Mouse (Mus musculus): ENCODE results near the gene Dusp3.

Gene Dusp3

DNA sequence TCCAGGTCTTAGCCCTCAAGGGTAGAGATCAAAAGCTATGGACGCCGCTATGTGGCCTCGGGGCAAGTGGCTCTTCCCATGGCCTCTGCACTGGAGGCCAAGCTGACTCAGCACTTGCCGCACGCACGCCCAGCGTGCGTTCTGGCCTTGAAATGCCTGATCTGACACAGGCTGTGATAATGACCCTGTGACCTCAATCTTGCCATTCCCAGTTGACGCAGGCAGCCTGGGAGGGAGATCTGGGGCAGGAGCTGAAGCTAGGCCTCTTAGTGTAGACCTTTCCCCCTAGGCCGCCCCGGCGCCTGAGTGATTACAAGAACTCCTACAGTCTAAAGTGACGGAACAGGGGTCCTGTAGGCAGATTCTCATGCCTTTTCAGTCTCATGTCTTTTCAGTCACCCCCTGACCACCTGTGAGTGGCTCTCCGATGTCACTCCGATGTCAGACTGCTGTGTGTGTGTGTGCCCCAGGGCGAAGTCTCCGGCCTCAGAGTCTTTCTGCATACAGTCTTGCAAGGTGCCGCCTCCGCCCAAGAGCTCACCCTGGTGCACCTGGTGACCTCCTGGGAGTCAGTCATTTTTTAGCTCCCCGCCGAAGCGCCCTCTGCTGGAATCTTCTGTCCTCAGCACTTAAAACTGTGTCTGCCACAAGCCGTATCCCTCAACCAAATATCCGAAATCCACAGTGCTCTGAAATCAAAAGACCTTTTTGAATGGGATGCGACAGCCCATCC lies 58.6 kb downstream of the Dusp3 start:
- no peak for DNase-seq

DNA sequence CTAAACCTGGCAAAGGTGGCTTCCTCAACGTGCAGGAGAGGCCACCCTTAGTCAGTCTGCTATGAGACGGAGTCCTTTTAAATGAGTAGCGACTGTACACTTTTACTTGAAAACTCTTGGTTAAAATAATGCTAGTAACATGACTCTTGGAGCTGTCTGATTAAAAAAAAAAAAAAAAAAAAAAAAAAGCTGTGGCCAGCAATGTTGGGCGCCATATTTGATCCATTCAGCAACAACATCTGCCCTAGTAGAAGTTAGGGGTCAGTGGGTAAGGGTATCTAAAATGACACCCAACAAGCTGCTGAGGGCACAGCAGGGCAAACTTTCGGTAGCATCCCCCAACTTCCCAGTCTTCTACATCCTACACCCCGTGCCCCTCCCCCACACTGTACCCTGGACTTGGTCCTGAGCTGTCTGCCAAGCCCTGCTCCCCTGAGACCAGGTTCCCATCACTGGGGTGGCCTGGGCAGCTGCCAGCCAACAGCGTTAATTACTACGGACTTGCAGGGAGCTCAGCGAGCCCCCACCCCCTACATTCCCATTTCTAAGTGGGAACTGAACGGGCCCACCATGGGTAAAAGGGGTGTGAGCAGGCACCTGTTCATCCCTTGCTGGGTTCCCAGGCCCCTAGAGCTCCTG lies 59.7 kb downstream of the Dusp3 start:
- DNase-seq = no peak

- DNase-seq = no peak
These were observed 61.2 kb downstream of the Dusp3 start for GRCm38 (mm10) chr11:101925636-101926035.

GRCm38 (mm10) chr11:101924441-101924976 lies 62.3 kb downstream of the Dusp3 start:
- peak; percentile 92 for DNase-seq

DNA sequence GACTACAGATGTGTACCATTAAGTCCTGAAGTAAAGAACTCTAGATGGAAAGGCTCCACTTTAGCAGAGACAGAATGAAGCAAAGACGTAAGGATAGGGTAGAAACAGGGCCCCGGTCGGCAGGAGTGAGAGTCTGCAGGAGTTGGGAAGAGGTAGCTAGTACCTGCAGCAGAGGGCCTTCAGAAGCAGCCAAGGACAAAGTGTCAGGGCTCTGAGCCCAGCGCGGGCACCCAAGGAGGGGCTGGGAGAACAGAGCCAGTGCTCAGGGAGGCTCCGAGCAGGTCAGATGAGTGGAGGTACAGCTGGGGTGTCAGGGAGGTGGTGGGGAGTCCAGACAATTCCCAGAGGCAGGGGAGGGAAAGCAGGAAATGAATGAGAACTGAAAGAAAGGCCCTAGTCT lies 62.8 kb downstream of the Dusp3 start:
- DNase-seq = no peak

DNA sequence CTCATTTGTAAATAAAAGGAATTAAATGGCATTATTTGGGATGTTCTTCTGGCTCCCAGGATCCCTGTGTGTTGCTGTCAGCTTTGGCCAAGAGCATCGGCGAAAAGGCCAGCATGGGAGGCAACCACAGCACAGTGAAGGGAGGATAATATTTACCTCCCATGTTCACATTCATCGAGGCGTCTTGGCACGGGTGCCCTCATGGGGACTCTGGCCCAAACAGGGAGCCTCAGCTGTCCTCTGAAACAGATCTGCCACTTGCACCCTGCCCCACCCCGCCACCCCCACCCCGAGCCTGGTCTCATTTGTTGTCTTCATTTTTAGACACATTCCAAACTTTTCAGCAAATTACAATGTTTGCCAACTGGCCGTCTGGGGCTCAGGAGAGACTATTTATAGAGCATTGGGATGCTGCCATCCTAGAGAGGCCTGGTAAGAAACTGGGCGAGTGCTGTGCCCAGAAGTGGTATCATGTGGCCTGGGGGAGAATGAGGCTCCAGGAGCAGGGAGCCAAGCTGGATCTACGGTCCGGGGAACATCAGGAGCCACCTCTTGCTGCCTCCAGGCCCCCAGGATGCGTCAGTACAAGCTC lies 65.4 kb downstream of the Dusp3 start:
- DNase-seq = peak; percentile 96

Data from heart, adult 11 months (tissue).